Mouse (Mus musculus) c-Kit-positive CD71-positive TER-119-positive erythroid progenitor cells, embryonic 14.5 days (primary cell): ENCODE data around the gene Traf2.
"Not testable (repeated sequence)": the region's sequence is repeated elsewhere in the genome, so short reads cannot be mapped to it uniquely, and the experiment has no call there.

Source experiments
- DNase-seq: peaks from one replicate; pipeline ENCODE4 v3.0.0-alpha.2; 2013; ENCODE audit warnings: low spot score

Traf2 gene

DNA sequence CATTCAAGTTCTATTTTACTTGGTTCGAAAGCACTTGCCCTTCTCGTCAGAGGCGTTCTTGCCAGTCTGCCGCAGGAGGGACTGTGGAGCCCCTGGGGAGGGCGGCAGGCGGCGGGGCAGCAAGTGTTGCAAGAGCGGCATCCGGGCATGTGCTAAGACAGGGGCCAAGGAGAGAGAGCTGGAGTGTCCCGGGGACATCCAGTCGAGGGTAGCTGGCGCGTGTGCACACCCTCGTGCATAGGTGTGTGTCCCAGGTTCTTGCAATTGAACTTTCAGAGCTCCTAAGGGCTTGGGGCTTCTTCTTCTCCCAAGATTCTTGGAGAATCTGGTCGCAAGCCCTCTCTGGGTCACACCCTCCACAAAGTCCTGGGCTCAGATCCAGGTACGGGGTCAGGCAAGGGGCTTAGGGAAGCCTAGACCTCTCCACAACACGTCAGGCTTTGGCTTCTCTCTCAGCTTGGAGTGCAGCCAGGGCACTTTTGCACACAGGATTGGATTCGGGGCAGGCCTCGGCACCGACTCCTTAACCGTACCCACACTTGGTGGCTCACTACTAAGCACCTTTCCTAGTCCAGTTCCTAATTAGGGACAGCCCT lies 28.8 kb upstream of the Traf2 start:
- DNase-seq: no peak

DNA sequence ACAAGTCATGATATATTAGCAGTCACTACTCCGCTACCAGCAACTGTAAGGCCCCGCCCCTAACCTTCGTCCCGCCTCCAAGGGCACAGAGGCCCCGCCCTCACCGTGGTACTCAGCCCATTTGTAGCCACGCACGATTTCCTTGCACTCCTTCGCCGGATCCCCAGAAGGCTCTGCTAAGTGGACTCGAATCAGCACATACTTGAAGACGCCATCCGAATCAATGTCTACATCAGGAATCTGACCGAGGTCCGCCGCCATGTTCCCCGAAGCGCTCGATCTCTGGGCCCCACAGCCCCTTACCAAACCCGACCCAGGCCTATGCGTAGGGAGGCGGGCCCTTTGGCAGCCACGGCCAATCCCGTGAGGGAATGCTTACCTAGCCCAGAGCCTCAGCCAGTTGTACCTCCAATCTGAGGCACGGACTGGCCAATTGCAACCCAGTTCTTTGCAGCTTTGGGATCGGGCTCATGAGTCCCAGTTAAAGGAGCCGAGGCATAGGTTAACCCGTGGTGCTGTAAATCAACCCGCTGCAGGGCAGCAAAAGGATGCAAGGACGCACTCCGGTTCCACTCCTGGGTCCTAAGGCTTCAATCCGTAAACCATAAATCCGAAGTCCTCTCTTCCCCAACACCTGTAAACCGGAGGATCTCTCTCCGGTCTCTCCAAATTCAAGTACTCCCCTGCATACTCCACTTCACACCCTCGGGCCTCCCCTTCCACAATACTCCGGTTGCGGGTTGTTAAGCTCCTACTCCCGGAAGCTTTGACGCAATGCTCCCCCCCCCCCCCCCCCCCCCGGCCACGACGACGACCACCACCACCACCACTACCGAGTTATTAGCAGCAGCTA lies 28.1 kb upstream of the Traf2 start, which contains the start of the genes Mamdc4 and Phpt1:
TSS of gene Mamdc4 (minus strand) at position 267 of the 853 bp plus-strand sequence.
TSS of gene Phpt1 (minus strand) at position 646 of the 853 bp plus-strand sequence.
- DNase-seq: peak; percentile 93

DNA sequence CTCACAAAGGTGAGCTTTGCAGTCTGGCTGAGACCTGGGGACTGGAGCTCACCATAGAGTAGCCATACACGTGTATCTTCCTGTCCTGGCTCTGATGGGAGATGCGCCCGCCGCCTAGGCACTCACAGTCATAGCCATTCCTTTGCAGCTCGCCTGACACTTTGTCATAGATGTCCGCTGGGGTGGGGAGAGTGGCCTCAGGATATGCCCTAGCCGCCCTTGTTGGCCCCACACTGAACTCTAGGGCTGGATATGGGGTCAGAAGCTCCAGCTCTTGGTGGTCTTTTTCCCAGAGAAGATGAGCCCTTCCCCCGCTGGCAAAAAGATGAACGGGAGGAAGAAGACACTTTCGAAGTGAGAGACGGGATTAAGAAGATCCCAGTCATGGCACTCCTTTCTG lies 27.4 kb upstream of the Traf2 start:
- DNase-seq: no peak

DNA sequence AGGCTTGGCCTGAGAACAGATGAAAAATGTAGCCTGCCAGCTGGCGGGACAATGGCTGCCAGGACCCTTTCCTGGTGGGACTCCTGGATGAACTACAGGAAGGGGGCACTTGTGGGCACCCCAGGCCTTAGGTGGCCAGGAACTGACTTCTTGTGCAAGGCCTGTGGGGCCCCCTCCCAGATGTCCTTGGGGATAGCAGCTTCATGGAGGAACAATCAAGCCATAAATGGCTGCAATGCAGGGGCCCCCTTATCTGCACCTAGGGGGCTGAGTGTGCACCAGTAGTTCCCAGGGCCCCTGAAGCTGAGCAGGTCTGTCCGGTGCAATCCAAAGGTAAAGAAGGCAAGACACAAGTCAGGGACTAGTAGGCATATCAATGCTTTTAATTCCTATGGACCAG lies 26.3 kb upstream of the Traf2 start:
- DNase-seq: no peak

DNA sequence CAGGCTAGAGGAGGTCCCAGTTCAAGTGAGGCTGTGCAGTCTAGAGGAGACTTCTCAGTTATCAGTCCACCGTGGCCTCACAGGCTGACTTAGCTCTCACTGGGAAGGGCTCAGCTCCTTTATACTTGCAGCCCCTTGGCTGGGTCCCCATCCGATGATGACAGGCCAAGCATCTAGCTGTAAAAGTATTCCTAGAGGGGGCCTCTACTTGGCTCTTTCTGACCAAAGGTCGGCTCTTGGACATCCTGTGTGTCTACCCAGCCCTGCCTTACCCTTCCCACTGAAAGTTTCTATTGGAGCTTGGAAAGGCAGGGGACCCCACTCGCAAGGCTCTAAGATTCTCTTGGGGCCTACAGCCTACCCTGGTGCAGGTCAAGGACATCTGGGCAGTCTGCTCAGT lies 24.5 kb upstream of the Traf2 start:
- DNase-seq: no peak

DNA sequence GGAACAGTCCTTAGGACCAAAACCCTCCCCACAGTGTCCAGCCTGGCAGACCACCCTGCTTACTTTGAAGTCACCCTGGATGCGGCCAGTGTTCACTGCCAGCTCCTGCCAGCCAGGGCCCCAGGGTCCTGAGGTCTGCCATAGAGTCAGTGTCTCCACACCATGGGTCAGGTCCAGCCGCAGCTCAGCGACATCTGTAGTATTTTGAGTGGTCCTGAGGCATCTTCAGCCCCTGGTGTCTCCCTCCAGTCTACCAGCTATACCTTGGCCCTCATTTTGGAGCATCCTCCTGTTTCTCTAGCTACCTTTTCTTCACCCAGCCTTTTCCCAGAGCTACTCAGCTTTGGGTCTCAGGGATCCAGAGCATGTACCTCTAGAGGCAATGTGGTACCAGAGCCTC lies 22.6 kb upstream of the Traf2 start:
- DNase-seq: no peak

DNA sequence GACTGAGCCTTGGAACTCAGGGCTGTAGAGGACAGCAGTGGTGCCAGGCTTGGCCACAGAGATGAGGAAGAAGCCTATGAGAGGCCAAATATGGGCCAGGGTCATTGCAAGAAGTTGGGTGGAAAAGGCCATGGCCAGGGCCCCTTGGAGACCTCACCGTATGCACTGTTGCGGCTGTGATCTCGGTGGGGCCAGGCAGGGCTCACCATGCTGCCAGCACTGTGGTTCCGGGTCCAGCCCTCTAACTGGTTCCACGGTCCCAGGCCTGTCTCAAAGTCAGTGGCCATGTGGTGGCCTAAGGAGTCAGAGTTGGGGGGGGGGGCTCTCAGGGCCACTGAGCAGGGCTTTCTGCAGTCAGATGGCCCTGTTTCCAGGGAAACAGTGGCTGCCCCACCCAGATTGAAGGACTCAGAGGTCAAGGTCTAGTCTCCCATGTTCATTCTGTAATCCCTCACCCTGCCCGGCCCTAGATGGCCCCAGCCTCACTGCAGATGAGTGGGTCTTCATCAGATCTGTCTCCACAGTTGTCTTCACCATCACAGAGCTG lies 21.8 kb upstream of the Traf2 start:
- no peak for DNase-seq

DNA sequence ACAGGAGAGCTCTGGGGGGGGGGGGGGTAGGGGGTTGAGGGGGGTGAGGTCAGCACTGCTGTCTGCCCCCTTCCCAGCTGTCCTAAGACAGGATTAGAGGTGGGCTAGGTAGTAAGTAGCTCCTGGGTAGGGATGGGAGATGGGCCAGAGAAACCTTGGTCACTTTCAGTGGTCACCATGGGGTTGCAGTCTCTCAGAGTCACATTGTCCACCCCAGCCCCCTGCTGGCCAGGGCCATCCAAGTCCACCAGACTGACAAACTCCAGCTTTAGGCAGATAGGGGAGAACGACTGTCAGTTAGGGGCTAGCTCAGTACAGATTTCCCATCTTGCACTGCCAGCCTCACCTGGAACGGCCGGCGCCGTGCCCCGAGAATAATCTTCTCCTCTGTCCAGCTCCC lies 19.8 kb upstream of the Traf2 start:
- no peak for DNase-seq

DNA sequence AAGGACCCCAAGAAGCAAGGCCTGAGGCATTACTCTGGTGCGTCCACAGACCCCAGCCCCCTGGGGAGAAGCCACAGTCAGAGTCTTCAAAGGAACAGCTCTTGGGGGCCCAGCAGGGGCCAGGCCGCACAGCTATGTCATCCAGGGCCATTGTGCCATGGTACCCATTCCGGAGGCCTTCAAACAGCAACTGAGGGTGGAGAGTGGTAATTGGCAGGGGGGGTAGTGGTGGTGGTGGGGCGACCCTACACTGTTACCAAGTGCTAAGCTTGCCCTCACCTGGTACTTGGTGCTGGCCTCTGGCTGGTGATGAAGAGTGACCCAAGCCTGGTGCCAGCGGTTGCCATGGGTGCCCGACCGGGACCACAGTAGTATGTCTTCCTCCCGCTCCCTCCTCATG lies 19.0 kb upstream of the Traf2 start:
- no peak for DNase-seq

DNA sequence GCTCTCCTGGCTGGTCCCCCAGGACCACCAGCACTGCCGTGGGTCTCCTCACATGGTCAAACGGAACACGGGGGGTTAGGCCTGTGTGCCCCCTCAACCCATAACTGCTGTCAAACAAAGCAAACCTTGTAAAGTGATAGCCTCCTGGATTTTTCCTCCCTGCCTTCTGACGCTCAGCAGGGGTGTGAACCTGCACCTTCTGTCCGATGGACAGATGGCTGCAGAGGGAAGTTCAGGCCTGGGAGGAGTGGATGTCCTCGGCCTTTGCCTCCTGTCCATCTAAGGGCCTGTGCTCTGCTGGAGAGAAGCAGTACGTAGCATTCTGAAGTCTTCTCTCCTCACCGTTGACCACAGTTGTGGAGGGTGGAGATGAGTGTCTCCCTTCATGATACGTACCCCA lies 15.2 kb upstream of the Traf2 start:
- DNase-seq: no peak

DNA sequence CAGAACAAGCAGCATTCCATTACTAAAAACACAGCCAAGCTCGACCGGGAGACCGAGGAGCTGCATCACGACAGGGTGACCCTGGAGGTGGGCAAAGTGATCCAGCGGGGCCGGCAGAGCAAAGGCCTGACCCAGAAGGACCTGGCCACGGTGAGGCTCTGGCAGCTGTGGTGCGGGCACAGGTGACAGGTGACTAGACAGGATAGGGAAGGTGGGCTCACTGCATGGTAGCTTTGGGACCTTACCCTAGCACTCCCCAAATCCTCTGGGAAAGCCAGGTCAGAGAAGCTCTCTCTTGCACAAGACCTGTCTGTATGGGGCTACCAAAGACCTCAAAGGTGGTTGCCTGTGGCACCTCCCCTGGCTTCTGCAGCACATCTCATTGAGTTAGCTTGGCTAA lies 13.8 kb upstream of the Traf2 start:
- no peak for DNase-seq

DNA sequence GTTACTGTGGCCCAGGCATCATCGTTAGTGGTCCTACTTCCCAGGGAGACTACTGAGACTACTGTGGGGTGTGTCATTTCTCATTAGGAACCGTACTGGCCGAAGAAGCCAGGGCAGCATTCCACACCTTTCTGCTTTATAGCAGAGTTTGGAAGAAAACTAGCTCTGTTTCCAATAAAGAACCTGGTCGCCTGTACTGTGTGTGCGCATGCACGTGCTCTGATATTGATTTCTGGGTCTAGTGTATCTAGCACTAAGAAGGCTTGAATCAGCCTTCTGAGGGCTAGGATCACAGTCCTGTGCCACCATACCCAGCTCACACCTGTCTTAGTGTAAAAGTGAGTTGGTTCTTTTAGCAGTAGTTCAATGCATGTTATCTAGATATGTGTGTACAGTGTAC lies 12.0 kb upstream of the Traf2 start:
- no peak for DNase-seq

DNA sequence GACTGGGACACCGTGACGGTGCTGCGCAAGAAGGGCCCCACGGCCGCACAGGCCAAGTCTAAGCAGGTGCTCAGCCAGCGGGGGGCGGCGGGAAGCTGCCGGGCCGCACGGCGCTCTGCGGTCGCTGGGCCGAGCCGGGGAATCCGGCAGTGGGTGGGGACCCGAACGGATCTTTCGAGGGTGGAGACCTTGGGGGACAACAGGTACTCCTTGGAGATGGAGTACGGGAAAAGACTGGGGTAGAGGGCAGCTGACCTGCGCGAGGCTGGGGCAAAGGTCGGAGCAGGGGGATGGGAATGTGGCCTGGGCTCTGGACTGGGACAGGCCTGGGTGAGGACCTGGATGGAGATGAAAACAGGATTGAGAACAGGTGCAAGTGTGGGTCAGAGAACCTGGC lies 11.2 kb upstream of the Traf2 start:
- DNase-seq: no peak

DNA sequence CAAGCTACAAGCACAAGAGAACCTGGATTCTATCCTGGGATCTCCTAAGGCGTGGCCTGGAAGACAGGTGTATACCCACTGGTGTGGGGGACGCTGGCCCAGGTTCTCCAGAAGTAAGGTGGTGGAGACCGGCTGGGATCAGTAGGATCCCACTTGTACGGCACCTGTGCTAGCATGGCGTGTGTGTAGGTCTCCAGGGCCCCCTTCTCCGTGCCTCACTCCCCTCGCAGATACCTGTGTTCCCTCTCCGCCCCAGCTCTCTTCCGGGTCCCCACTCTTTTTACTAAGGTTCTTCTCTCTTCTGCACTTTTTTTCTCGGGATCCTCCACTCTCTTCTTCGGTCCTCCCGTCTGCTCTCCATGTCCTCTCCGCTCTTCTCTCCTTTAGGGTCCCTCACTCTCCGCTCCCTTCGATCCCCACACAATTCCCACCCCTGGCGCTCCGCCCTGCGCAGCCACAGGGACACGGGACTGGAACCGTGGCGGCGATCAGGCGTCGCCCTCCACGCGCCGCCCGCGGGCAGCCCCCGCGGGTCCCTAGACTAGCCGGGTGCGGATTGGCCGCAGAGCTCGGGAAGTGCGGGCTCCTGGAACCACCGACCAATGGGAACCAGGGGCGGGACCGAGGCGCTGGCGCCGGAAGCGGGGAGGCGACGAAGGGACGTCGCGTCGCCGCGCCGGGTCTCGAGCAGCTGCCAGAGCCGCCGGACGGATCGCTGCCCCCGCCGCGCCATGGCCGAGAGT lies 10.7 kb upstream of the Traf2 start, which contains the start of gene Edf1:
TSS of gene Edf1 (plus strand) at position 627 of the 743 bp plus-strand sequence.
- DNase-seq: peak; percentile 86

DNA sequence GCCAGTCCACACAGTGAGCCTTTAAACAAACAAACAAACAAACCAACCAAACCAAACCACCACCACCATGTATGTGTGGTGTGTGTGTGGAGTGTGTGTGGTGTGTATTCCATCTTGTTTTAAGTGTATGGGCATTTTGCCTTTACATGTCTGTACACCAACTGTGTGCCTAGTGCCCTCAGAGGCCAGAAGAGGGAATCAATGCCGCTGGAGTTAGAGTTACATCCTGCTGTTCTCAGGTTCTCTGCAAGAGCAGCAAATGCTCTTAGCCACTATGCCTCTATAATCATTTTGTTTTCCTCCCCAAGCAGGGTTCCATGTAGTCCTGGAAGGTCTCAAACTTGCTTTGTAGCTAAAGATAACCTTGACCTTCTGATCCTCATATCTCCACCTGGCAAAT lies 9.6 kb upstream of the Traf2 start:
- no peak for DNase-seq

DNA sequence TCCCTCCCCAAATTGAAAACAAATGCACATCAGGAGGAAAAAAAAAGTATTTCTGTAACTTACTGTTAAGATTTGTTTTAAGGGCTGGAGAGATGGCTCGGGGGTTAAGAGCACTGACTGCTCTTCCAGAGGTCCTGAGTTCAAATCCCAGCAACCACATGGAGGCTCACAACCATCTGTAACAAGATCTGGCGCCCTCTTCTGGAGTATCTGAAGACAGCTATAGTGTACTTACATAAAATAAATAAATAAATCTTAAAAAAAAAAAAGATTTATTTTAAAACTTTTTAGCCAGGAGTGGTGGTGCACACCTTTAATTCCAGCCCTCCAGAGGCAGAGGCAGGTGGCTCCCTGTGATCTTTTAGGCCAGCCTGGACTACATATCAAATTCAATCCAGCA lies 8.7 kb upstream of the Traf2 start:
- DNase-seq: not testable (repeated sequence)

DNA sequence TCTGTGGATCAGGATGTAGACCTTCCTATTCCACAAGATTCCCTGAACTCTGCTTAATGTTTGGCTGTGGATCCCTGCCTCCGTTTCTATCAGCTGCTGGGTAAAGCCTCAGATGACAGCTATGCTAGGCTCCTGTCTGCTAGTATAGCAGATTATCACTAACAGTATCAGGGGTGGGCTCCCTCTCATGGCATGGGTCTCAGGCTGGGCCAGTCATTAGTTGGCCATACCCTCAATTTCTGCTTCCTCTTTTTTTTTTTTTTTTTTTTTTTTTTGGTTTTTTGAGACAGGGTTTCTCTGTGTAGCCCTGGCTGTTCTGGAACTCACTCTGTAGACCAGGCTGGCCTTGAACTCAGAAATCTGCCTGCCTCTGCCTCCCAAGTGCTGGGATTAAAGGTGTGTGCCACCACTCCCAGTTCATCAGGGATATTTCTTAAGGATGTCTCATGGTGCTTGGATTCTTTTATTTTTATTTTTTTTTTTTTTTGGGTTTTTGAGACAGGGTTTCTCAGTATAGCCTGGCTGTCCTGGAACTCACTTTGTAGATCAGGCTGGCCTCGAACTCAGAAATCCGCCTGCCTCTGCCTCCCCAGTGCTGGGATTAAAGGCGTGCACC lies 6.5 kb upstream of the Traf2 start:
- DNase-seq: not testable (repeated sequence)

DNA sequence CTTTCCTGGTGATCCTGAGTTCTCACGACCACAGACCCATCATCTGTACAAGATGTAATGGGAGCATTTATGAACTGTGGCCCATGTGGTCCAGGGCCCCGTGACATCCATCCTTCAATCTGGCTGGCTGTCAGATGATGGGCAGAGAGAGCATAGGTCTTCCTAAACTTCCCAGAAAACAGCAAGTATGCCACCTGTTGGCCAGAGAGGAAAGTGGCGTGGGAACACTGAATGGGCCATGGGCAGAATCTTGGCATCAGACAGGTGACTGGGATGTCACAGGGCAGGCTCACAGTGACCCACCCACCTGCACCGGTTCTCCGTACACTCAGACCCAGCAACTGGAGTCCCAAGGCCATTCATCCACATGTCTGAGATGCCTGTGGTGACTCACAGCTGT lies 4.4 kb upstream of the Traf2 start:
- DNase-seq: no peak

DNA sequence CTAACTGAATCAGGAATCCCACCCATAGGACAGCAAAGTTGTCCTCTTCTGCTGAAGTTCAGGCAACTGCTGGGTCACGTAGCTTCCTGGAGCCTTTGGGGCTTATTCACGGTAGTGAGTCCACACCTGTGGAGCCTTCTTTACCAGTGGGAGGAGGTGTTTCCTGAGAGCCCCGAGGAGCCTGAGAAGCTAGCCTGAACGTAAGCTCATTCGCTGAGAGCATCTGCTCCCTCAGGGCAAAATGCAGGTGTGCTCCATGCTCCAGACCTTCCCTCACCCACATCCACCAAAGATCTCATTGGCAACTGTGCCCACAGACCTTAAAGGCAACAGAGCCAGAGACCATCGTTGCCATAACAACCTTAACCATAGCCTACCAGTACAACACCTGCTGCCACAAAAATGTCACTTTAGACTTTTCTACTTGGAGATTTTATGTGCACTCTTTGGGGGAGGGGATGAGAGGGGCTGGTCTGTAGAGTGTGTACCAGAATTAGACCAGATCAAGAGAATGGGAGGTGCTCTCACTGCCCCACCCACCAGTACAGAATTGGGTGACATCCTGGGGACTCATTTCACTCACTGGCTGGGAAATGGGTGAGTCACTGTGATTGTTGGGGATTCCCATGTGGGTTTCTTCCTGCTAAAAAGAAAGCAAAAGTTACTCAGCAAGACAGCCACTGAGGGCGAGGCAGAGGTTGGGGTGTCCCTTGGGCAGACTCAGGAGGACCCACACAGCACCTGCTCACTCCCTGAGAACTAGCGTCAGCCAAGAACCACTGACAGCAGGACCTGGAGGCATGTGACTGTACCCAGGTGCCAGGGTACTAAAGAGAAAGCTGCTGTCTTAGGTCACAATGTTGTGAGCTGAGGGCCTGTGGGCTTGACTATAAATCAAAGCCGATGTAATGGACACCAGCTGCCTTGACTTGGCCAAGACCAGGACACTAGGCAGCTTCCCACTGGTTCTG lies 2.6 kb upstream of the Traf2 start:
- no peak for DNase-seq

DNA sequence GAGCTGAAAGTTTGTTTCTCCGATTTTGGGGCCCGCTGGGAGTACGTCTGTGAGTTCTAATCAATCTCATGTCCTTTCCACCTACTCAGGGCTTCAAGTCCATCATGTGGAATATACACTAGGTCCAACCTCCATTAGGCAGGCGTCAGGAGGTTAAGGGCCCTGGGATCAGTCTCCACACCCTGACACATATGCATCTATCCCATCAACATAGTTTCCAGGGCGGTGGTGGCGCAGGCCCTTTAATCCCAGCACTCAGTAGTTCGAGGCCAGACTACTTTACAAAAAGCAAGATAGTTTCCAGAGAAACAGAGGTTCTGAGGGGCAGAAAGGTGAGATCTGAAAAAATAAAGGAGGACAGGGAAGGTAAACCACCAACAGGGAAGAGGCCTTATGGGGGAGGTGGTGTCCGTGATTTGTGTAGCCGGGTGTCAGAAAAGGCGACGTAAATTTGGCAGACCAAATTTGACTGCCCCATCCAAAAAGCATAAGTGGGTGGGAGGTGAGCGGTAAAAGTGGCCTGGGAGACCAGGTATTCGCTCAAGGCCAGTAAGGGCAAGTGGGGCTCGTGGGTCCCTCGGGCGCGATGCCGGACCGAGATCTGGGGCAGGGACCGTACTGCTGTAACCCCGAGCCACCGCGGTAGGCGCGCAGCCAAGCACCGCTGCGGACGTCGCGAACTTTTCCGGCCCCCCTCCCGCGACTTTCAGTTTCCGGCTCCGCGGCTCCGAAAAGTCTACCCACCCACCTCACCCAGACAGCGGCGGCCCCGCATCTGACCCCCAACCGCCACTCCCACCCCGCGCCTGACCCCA lies 537 bp downstream of the Traf2 start:
- no peak for DNase-seq
